Mouse (Mus musculus) ES-E14 (cell line): ENCODE measurements around the gene Tbxa2r. TPM values are rescaled to one million over a fixed set of nuclear protein-coding genes. Genes with fewer than 3 reads are reported as not detected.

Experiments used
- DNase-seq: peaks from one replicate; pipeline ENCODE4 v3.0.0-alpha.2; 2013; ENCODE audit warnings: low read depth, low spot score
- H3K27ac ChIP-seq: 2 replicates; pipeline ENCODE4 v1.5.1; 2012; ENCODE audit warnings: low read depth, mild to moderate bottlenecking, low read length, moderate library complexity, mixed read lengths; ENCODE audit not compliant: poor library complexity, insufficient read depth, severe bottlenecking
- H3K36me3 ChIP-seq: 2 replicates; pipeline ENCODE4 v1.6.1; 2012; ENCODE audit warnings: mild to moderate bottlenecking, low read length, moderate library complexity, mixed read lengths; ENCODE audit not compliant: control insufficient read depth, poor library complexity, insufficient read depth, severe bottlenecking
- H3K4me1 ChIP-seq, 2 experiments: fragments of 150-350 bp in 1 of 2; sonication (generic) in 1 of 2; 2 replicates each; pipeline ENCODE4 v1.6.1; 2012; ENCODE audit warnings: low read length in 2 of 2, mild to moderate bottlenecking in 1 of 2, mixed read lengths in 1 of 2; ENCODE audit not compliant: control insufficient read depth in 2 of 2, insufficient read depth in 2 of 2, poor library complexity in 1 of 2
- H3K4me3 ChIP-seq, 2 experiments: fragments of 150-350 bp in 1 of 2; sonication (generic) in 1 of 2; 2 replicates each; pipeline ENCODE4 v1.5.1; 2012; ENCODE audit warnings: low read length in 2 of 2, low read depth in 1 of 2, mild to moderate bottlenecking in 1 of 2, mixed read lengths in 1 of 2; ENCODE audit not compliant: insufficient read depth in 1 of 2, poor library complexity in 1 of 2, severe bottlenecking in 1 of 2
- H3K9ac ChIP-seq: 2 replicates; pipeline ENCODE4 v1.6.1; 2012; ENCODE audit warnings: low read depth, mild to moderate bottlenecking, low read length, mixed read lengths; ENCODE audit not compliant: poor library complexity, insufficient read depth, severe bottlenecking
- H3K9me3 ChIP-seq: fragments of 150-350 bp; sonication (generic); 2 replicates; pipeline ENCODE4 v1.6.1; 2012; ENCODE audit warnings: low read depth, mild to moderate bottlenecking, low read length; ENCODE audit not compliant: control insufficient read depth, insufficient read depth
- CHD2 ChIP-seq: IDR thresholded peaks from 2 replicates; pipeline ENCODE4 v1.6.1; 2014; ENCODE audit warnings: mild to moderate bottlenecking, low read depth, low read length, inconsistent platforms
- HCFC1 ChIP-seq: IDR thresholded peaks from 2 replicates; pipeline ENCODE4 v1.6.1; 2012; ENCODE audit warnings: low read length, inconsistent platforms, borderline replicate concordance; ENCODE audit not compliant: insufficient read depth
- MAFK ChIP-seq: IDR thresholded peaks from 2 replicates; pipeline ENCODE4 v1.6.1; 2014; ENCODE audit warnings: mild to moderate bottlenecking, low read depth, low read length, inconsistent platforms; ENCODE audit not compliant: insufficient read depth
- ZC3H11A ChIP-seq: IDR thresholded peaks from 2 replicates; pipeline ENCODE4 v1.6.1; 2012; ENCODE audit warnings: low read depth, mild to moderate bottlenecking, inconsistent platforms, low read length, borderline replicate concordance
- ZNF384 ChIP-seq: IDR thresholded peaks from 2 replicates; pipeline ENCODE4 v1.6.1; 2012; ENCODE audit warnings: low read depth, low read length, inconsistent platforms
- in situ Hi-C, 2 experiments: fragments of 600-800 bp; cut with MboI; formaldehyde crosslinking; loops; one replicate each; pipeline ENCODE4 v1.15.1; 2025; ENCODE audit warnings: low sequenced_read_pairs in 2 of 2, inconsistent platforms in 1 of 2; ENCODE audit not compliant: unreplicated experiment in 2 of 2
- total RNA-seq: library from RNA; depleted of rRNA; stranded (reverse); fragments of 300-350 nt; gene quantifications from 2 replicates; pipeline ENCODE4 v1.2.3, GENCODE M21; 2012; rRNA removed

Gene Tbxa2r
- total RNA-seq, 1 experiment, result 2.3 TPM

- peaks cover 34% of the 10 kb centered on the region for H3K36me3 ChIP-seq
- H3K27ac ChIP-seq, result peak within 1 kb of the TSS; percentile 73
- TF ChIP-seq ZNF384, result no peak
- TF ChIP-seq CHD2, result peak; percentile 92
- TF ChIP-seq HCFC1, result peak; percentile 86
- no peak for TF ChIP-seq ZC3H11A
- no peaks in the 10 kb centered on the region for H3K9me3 ChIP-seq
- in situ Hi-C loops, result no loop called here
- H3K9ac ChIP-seq, result peak within 1 kb of the TSS; percentile 93
- peaks cover 0 to 5% of the 10 kb centered on the region in 2 experiments; a peak in 1 of 4 replicates for H3K4me1 ChIP-seq
- peak; percentile 96 for DNase-seq
- peak within 1 kb of the TSS; percentile 77 to 86 for H3K4me3 ChIP-seq
Observed at GRCm38 (mm10) chr10:81383802-81384604, 55.5 kb downstream of the Tbxa2r start, which contains the start of the genes Dohh and Gm48551. Dohh (plus strand) TSS chr10:81384428. Gm48551 (plus strand) TSS chr10:81384466.

GRCm38 (mm10) chr10:81384605-81384982 lies 56.1 kb downstream of the Tbxa2r start:
- Histone ChIP-seq H3K9me3 (no peaks in the 10 kb centered on the region), H3K27ac (peak overlapping the region; percentile 73), H3K36me3 (peaks cover 35% of the 10 kb centered on the region), H3K9ac (peak overlapping the region; percentile 93), H3K4me1 (peaks cover 0 to 7% of the 10 kb centered on the region in 2 experiments; a peak in 1 of 4 replicates), H3K4me3 (peak overlapping the region; percentile 77 to 86)
- in situ Hi-C loops, result no loop called here
- no peak for DNase-seq
- no peak for TF ChIP-seq ZC3H11A
- TF ChIP-seq HCFC1, result no peak
- no peak for TF ChIP-seq MAFK
- TF ChIP-seq CHD2, result no peak

Other genes with a start within 250 kb of the Tbxa2r start
- gene Creb3l3, start 229.9 kb upstream of the Tbxa2r start, total RNA-seq, result 0.94 and 2.2 TPM in 2 replicates
- gene Map2k2, start 222.8 kb upstream of the Tbxa2r start, total RNA-seq, result 115 and 121 TPM in 2 replicates
- gene Zbtb7a, start 193.5 kb upstream of the Tbxa2r start, total RNA-seq, result 15.7 and 30.1 TPM in 2 replicates
- 37.8 and 50.7 TPM in 2 replicates for gene Pias4, start 160.8 kb upstream of the Tbxa2r start, total RNA-seq
- gene Eef2, start 152.1 kb upstream of the Tbxa2r start, total RNA-seq, result 2,093 and 2,486 TPM in 2 replicates
- gene Dapk3, start 145.7 kb upstream of the Tbxa2r start, total RNA-seq, result 65.1 and 66.4 TPM in 2 replicates
- gene 4930442H23Rik, start 144.9 kb upstream of the Tbxa2r start, total RNA-seq, result 0.54 and 0.79 TPM in 2 replicates
- not detected in 2 replicates for gene Nmrk2, start 126.7 kb upstream of the Tbxa2r start, total RNA-seq
- gene Atcay, start 97.9 kb upstream of the Tbxa2r start, total RNA-seq, result 4.1 and 5.5 TPM in 2 replicates
- 0.67 and 4.7 TPM in 2 replicates for gene Zfr2, start 95.6 kb upstream of the Tbxa2r start, total RNA-seq
- 0.85 and 5.0 TPM in 2 replicates for gene Matk, start 75.8 kb upstream of the Tbxa2r start, total RNA-seq
- gene Mrpl54, start 61.8 kb upstream of the Tbxa2r start, total RNA-seq, result 114 and 138 TPM in 2 replicates
- 72.3 and 90.2 TPM in 2 replicates for gene Apba3, start 61.8 kb upstream of the Tbxa2r start, total RNA-seq
- 5.2 and 15.2 TPM in 2 replicates for gene Tjp3, start 37.1 kb upstream of the Tbxa2r start, total RNA-seq
- gene Pip5k1c, start 35.8 kb upstream of the Tbxa2r start, total RNA-seq, result 27.3 and 34.6 TPM in 2 replicates
- 53.1 and 54.9 TPM in 2 replicates for gene Cactin, start 7.6 kb upstream of the Tbxa2r start, total RNA-seq
- 0.09 and 0.16 TPM in 2 replicates for gene Gipc3, start 14.5 kb downstream of the Tbxa2r start, total RNA-seq
- gene Hmg20b, start 21.7 kb downstream of the Tbxa2r start, total RNA-seq, result 43.5 and 55.9 TPM in 2 replicates
- gene Mfsd12, start 28.8 kb downstream of the Tbxa2r start, total RNA-seq, result 28.7 and 46.1 TPM in 2 replicates
- gene 4930404N11Rik, start 37.1 kb downstream of the Tbxa2r start, total RNA-seq, result 9.4 and 19.1 TPM in 2 replicates
- gene Fzr1, start 49.8 kb downstream of the Tbxa2r start, total RNA-seq, result 63.0 and 94.5 TPM in 2 replicates
- 168 and 183 TPM in 2 replicates for gene Dohh, start 55.7 kb downstream of the Tbxa2r start, total RNA-seq
- gene Gm48551, start 55.7 kb downstream of the Tbxa2r start, total RNA-seq, result 1.1 and 1.8 TPM in 2 replicates
- 2.5 and 2.7 TPM in 2 replicates for gene Gm48552, start 60.3 kb downstream of the Tbxa2r start, total RNA-seq
- gene Smim24, start 64.3 kb downstream of the Tbxa2r start, total RNA-seq, result 1.7 TPM in 2 replicates
- gene Nfic, start 126.9 kb downstream of the Tbxa2r start, total RNA-seq, result 4.9 and 6.3 TPM in 2 replicates
- gene Celf5, start 154.0 kb downstream of the Tbxa2r start, total RNA-seq, result 5.0 and 8.2 TPM in 2 replicates
- gene Ncln, start 167.7 kb downstream of the Tbxa2r start, total RNA-seq, result 254 and 393 TPM in 2 replicates
- gene S1pr4, start 171.4 kb downstream of the Tbxa2r start, total RNA-seq, result 0.94 and 1.9 TPM in 2 replicates
- 11.8 and 16.6 TPM in 2 replicates for gene Gna15, start 195.5 kb downstream of the Tbxa2r start, total RNA-seq
- 52.1 and 53.4 TPM in 2 replicates for gene Gna11, start 216.5 kb downstream of the Tbxa2r start, total RNA-seq
- 102 and 145 TPM in 2 replicates for gene Aes, start 230.8 kb downstream of the Tbxa2r start, total RNA-seq
- gene Tle2, start 245.8 kb downstream of the Tbxa2r start, total RNA-seq, result 2.4 and 2.6 TPM in 2 replicates